Mouse (Mus musculus): ENCODE results near the gene Sparc.
A peak's percentile ranks its signal among the peaks of the same experiment; 100 is the strongest.

GRCm38 (mm10) chr11:55446579-55446978, 23.6 kb upstream of the Sparc start:
- TF ChIP-seq POLR2A (IDR thresholded peaks at IDR 0.05; ENCODE audit: low read depth, low read length) = no peak
- peak; percentile 34; the same call in 1 of the 2 replicates for TF ChIP-seq CTCF (IDR thresholded peaks at IDR 0.05; ENCODE audit: extremely low read depth, insufficient read depth, insufficient read length, insufficient replicate concordance)
